Mouse (Mus musculus): Measurements from ENCODE around the gene Hic2. TPM values are rescaled to one million over a fixed set of nuclear protein-coding genes. Genes with fewer than 3 reads are reported as not detected.

The Hic2 gene
- polyA plus RNA-seq (2016; fragmentation: Nextera tagmentation; extraction: Ambion mirVana) = 10.6 and 12.7 TPM in 2 replicates

DNA sequence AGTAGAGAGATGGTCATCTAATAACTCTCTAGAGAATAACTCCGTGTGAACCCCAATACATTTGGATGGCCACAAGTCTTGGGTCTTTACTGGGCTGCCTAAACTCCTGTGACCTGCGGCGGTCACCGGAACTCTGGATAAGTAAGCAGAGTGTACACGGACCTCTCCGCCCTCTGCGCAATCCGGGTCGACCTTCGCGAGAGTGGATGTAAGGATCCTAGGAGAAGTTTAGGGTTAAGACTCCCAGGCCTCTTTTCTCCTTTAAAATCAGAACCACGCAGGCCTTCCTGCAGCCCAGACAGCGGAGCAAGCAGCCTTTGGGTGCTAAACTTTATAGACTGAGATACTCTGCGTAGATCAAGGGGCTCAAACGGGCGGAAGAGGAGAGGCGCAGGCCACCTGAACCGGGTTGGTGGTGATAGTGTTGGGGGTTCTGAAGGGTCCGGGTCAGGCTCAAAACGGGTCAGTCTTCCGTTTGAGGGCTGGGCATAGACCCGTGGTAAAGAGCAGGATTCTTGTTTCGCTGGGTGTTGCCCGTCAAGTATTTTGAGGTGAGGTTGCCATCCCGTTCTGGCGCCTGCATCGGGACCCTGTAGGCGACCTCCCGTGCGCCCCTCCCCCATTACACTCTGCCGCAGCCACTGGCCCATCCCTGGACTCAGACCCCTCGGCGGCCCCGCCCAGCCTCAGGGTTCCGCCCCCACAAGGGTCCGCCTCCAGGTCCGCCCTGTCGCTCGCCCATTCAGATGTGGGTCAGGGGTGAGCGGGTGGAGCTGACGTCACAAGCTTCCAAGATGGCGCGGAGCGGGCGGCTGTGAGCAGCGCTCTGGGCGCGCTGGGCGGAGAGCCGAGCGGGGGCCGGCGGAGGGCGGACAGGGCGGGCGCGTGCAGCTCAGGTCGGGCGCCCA, at the start of gene Hic2:
TSS of gene Hic2 (plus strand) at position 779 of the 908 bp plus-strand sequence.
- Histone ChIP-seq H3K27me3 (no peaks in the 10 kb centered on the region), H3K27ac (peak within 1 kb of the TSS; percentile 92), H3K9me3 (peaks cover 5% of the 10 kb centered on the region; the same call in 1 of the 2 replicates), H3K4me3 (peak within 1 kb of the TSS; percentile 88), H3K9ac (peak within 1 kb of the TSS; percentile 75), H3K4me1 (peaks cover 22% of the 10 kb centered on the region), H3K36me3 (no peaks in the 10 kb centered on the region), H3K4me2 (replicated peaks) (peak within 1 kb of the TSS; percentile 94)
- peak; percentile 98 for ATAC-seq (ENCODE audit: insufficient number of reproducible peaks, insufficient read depth, low FRiP score, low TSS enrichment)
- under 1% methylated on average over 59 of the region's 59 CpGs for WGBS

DNA sequence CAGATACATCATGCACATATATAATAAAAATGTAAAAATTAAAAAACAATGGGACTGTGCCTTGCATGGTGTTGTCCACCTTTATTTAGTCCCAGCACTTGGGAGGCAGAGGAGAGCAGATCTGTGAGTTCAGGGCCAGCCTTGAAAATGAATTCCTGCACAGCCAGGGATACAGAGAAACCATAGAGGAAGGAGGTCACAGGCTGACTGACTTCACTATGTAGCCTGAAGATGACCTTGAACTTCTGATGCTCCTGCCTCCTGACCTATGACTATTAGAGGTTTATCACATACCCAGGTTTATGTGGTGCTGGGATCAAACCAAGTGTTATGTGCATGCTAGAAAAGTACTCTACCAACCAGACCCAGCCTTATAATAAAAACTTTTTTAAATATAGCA, 47.9 kb upstream of the Hic2 start:
- Histone ChIP-seq H3K27me3 (no peaks in the 10 kb centered on the region), H3K9ac (no peak overlapping the region), H3K27ac (no peak overlapping the region), H3K4me2 (replicated peaks) (no peak overlapping the region), H3K4me3 (no peak overlapping the region), H3K36me3 (peaks cover 18% of the 10 kb centered on the region), H3K9me3 (no peaks in the 10 kb centered on the region), H3K4me1 (no peaks in the 10 kb centered on the region)
- no peak for ATAC-seq (ENCODE audit: insufficient number of reproducible peaks, insufficient read depth, low FRiP score, low TSS enrichment)

GRCm38 (mm10) chr16:17193823-17194222, 39.5 kb upstream of the Hic2 start:
- H3K36me3 ChIP-seq = peaks cover 8% of the 10 kb centered on the region; the same call in 1 of the 2 replicates
- no peaks in the 10 kb centered on the region for H3K9me3 ChIP-seq
- no peak overlapping the region for H3K4me2 ChIP-seq (replicated peaks)
- no peak for ATAC-seq (ENCODE audit: insufficient number of reproducible peaks, insufficient read depth, low FRiP score, low TSS enrichment)
- 96% methylated on average over 4 of the region's 4 CpGs for WGBS
- H3K27ac ChIP-seq = no peak overlapping the region
- no peak overlapping the region for H3K9ac ChIP-seq
- no peak overlapping the region for H3K4me3 ChIP-seq
- no peaks in the 10 kb centered on the region for H3K27me3 ChIP-seq
- H3K4me1 ChIP-seq = no peaks in the 10 kb centered on the region

DNA sequence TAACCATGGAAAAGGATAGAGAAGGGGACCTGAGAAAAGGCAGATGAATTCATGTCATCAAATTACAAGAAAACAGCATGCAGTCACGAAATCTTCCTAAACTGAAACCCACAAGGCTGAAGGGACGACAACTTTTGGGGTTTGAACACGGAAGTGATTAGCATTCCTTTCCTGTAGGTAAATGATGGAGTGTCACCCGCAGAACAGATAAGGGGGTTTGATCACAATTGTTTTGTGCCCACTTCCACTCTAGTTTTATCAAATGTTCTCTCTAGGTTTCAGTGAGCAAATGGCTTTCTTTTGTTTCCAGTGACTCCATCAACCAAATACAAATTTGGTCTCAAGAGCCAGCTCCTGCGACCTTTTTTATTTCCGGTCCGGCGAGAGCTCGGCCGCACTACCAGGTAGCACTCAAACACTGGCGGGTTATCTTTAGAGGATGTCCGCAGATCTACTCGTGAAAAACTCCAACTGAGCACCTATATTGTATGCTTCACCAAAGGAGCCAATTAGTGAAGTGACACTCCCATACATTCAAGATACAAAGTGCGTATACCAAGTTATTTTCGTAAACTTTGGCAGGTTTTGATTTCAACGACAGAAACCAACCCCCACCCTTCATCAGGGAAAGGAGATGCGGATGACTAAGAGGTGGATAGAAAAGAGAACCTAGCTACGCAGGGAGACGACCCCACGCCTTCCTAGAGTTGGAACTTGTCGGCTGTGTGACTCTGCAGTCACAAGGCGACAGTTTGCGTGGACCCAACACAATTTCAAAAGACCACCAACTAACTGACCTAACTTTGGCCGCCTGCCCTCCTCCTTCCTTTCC, 33.0 kb upstream of the Hic2 start:
- H3K27ac ChIP-seq = peak overlapping the region; percentile 67
- peak overlapping the region; percentile 100 for H3K9ac ChIP-seq
- H3K4me1 ChIP-seq = peaks cover 11% of the 10 kb centered on the region
- peak overlapping the region; percentile 71 for H3K4me2 ChIP-seq (replicated peaks)
- peak overlapping the region; percentile 100 for H3K4me3 ChIP-seq
- no peak for ATAC-seq (ENCODE audit: insufficient number of reproducible peaks, insufficient read depth, low FRiP score, low TSS enrichment)
- H3K9me3 ChIP-seq = no peaks in the 10 kb centered on the region
- 6% methylated on average over 24 of the region's 24 CpGs for WGBS
- H3K27me3 ChIP-seq = no peaks in the 10 kb centered on the region
- H3K36me3 ChIP-seq = no peaks in the 10 kb centered on the region

DNA sequence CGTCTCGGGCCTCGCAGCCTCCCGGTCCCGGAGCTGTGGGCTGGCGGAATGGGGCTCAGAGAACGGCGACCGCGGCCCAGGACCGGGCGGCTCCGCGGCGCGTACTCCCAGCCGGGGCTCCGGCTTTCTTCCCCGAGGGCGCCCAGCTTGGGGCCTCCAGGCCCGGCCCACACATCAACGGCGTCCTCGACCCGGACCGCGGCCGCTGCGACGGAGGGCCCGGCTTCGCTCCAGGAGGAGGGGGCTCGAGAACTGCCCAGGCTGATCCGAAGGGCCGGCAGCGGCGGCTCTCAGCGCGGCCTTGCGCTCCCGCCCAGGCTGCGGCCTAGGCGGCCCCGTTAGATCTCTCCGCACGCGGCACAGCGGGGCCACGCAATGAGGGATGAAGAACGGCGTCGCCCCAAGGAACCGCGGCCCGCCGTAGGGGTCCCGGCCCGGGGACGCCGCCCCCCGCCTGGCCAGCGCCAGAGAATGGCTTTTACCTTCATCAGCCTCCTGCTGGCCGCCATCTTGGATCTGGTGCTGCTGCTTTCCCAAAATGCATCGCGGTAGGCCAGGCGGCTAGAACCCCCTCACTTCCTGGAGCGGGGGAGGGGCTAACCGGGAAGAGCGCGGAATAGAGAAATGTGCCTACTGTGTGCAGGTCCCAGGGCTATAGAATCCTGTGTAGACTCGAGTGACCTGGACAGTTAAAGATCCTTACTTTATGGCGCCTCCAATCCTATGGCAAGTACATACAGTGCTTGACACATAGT, 32.2 kb upstream of the Hic2 start:
- peak overlapping the region; percentile 71 for H3K4me2 ChIP-seq (replicated peaks)
- under 1% methylated on average over 62 of the region's 72 CpGs for WGBS
- H3K27ac ChIP-seq = peak overlapping the region; percentile 67

GRCm38 (mm10) chr16:17201977-17202376, 31.4 kb upstream of the Hic2 start:
- Histone ChIP-seq H3K27me3 (peaks cover 6% of the 10 kb centered on the region; the same call in 1 of the 2 replicates), H3K4me1 (peaks cover 11% of the 10 kb centered on the region), H3K27ac (no peak overlapping the region), H3K4me3 (no peak overlapping the region), H3K9me3 (no peaks in the 10 kb centered on the region), H3K4me2 (replicated peaks) (peak overlapping the region; percentile 71; the same call in 1 of the 2 replicates), H3K36me3 (no peaks in the 10 kb centered on the region), H3K9ac (no peak overlapping the region)
- ATAC-seq (ENCODE audit: insufficient number of reproducible peaks, insufficient read depth, low FRiP score, low TSS enrichment) = no peak
- WGBS = 65% methylated on average over 2 of the region's 2 CpGs

More for the DNA sequence above, 32.2 kb upstream of the Hic2 start:
- no peaks in the 10 kb centered on the region for H3K36me3 ChIP-seq
- peaks cover 11% of the 10 kb centered on the region for H3K4me1 ChIP-seq
- peak overlapping the region; percentile 100 for H3K4me3 ChIP-seq
- H3K27me3 ChIP-seq = no peaks in the 10 kb centered on the region
- peak overlapping the region; percentile 100 for H3K9ac ChIP-seq
- peak; percentile 81 for ATAC-seq (ENCODE audit: insufficient number of reproducible peaks, insufficient read depth, low FRiP score, low TSS enrichment)
- no peaks in the 10 kb centered on the region for H3K9me3 ChIP-seq

DNA sequence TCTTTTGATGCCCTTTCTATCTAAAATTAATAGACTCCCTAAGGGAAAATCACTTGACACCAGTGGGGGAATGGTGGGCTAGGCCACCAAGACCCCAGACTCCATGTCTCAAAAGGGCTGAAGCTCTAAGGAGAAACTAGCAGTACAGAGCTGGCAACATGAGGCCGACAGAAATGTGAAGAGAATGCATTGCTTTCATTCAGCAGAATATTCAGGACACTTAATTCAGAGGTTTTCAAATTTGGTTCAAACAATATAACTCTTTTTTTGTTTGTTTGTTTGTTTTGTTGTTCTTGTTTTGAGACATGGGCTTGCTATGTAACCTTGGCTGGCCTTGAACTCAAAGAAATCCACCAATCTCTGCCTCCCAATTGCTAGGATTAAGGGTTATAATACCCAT, 30.8 kb upstream of the Hic2 start, which contains the start of gene Ube2l3:
TSS of gene Ube2l3 (minus strand) at position 101 of the 400 bp plus-strand sequence.
- 76% methylated on average over 1 of the region's 1 CpGs for WGBS
- Histone ChIP-seq H3K27ac (no peak within 1 kb of the TSS), H3K36me3 (no peaks in the 10 kb centered on the region), H3K4me1 (peaks cover 11% of the 10 kb centered on the region), H3K9ac (peak within 1 kb of the TSS; percentile 100; the same call in 1 of the 2 replicates), H3K4me2 (replicated peaks) (peak within 1 kb of the TSS; percentile 71), H3K9me3 (no peaks in the 10 kb centered on the region), H3K4me3 (peak within 1 kb of the TSS; percentile 100), H3K27me3 (peaks cover 9% of the 10 kb centered on the region)
- no peak for ATAC-seq (ENCODE audit: insufficient number of reproducible peaks, insufficient read depth, low FRiP score, low TSS enrichment)

- peaks cover 18% of the 10 kb centered on the region for H3K4me1 ChIP-seq
- H3K4me2 ChIP-seq (replicated peaks) = no peak overlapping the region
- no peak overlapping the region for H3K27ac ChIP-seq
- H3K36me3 ChIP-seq = no peaks in the 10 kb centered on the region
- WGBS = 5% methylated on average over 6 of the region's 6 CpGs
- no peak for ATAC-seq (ENCODE audit: insufficient number of reproducible peaks, insufficient read depth, low FRiP score, low TSS enrichment)
- H3K9ac ChIP-seq = no peak overlapping the region
- H3K27me3 ChIP-seq = peaks cover 21% of the 10 kb centered on the region
- H3K9me3 ChIP-seq = no peaks in the 10 kb centered on the region
- H3K4me3 ChIP-seq = no peak overlapping the region
These were observed 28.4 kb upstream of the Hic2 start for GRCm38 (mm10) chr16:17204990-17205389.

- Histone ChIP-seq H3K9ac (peak within 1 kb of the TSS; percentile 63), H3K27ac (peak within 1 kb of the TSS; percentile 14; the same call in 1 of the 2 replicates), H3K27me3 (peaks cover 42% of the 10 kb centered on the region), H3K36me3 (no peaks in the 10 kb centered on the region), H3K9me3 (no peaks in the 10 kb centered on the region), H3K4me3 (peak within 1 kb of the TSS; percentile 47), H3K4me1 (peaks cover 21% of the 10 kb centered on the region), H3K4me2 (replicated peaks) (peak within 1 kb of the TSS; percentile 98)
- ATAC-seq (ENCODE audit: insufficient number of reproducible peaks, insufficient read depth, low FRiP score, low TSS enrichment) = peak; percentile 65; the same call in 1 of the 2 replicates
- under 1% methylated on average over 85 of the region's 85 CpGs for WGBS
These were observed 24.7 kb upstream of the Hic2 start, which contains the start of gene Rimbp3 for GRCm38 (mm10) chr16:17208389-17209361. Gene Rimbp3, plus strand, starts transcription at chr16:17208603.

DNA sequence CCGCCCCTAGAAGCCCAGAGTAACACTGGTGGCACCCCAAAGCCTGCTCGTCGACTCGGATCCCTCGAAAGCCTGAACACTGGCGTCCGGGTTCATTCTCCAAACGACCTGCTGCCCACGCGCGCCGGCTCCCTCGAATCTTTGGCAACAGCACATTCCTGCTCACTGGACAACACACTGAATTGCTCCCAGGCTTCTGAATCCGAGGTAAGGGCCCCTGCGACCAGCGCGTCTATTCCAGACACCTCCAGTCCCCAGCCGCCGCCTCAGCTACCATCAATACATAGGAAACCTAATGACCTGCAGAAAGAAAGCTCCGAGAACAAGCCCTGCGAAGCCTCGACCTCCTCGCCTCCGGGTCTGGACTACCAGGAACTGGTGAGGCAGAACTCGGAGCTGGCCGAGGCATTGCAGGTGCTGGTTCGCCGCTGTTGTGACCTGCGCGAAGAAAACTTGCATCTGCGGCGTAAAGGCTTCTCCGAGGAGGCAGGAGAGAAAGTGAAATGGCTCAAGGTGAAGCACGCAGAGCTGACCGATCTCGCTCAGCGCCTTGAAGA, 23.9 kb upstream of the Hic2 start:
- ATAC-seq (ENCODE audit: insufficient number of reproducible peaks, insufficient read depth, low FRiP score, low TSS enrichment) = no peak
- Histone ChIP-seq H3K27ac (no peak overlapping the region), H3K4me2 (replicated peaks) (peak overlapping the region; percentile 98), H3K9me3 (no peaks in the 10 kb centered on the region), H3K4me1 (peaks cover 21% of the 10 kb centered on the region), H3K36me3 (no peaks in the 10 kb centered on the region), H3K27me3 (peaks cover 42% of the 10 kb centered on the region), H3K4me3 (peak overlapping the region; percentile 47), H3K9ac (peak overlapping the region; percentile 33)
- 3% methylated on average over 37 of the region's 37 CpGs for WGBS
